Mouse (Mus musculus): Measurements from ENCODE around the gene Slc27a2. TPM values are rescaled to one million over a fixed set of nuclear protein-coding genes. Genes with fewer than 3 reads are reported as not detected.
"Not testable (repeated sequence)": the region's sequence is repeated elsewhere in the genome, so short reads cannot be mapped to it uniquely, and the experiment has no call there.

Slc27a2 gene
- polyA plus RNA-seq (2015; fragmentation: Nextera tagmentation; extraction: Ambion mirVana), result 10.7 and 11.3 TPM in 2 replicates

DNA sequence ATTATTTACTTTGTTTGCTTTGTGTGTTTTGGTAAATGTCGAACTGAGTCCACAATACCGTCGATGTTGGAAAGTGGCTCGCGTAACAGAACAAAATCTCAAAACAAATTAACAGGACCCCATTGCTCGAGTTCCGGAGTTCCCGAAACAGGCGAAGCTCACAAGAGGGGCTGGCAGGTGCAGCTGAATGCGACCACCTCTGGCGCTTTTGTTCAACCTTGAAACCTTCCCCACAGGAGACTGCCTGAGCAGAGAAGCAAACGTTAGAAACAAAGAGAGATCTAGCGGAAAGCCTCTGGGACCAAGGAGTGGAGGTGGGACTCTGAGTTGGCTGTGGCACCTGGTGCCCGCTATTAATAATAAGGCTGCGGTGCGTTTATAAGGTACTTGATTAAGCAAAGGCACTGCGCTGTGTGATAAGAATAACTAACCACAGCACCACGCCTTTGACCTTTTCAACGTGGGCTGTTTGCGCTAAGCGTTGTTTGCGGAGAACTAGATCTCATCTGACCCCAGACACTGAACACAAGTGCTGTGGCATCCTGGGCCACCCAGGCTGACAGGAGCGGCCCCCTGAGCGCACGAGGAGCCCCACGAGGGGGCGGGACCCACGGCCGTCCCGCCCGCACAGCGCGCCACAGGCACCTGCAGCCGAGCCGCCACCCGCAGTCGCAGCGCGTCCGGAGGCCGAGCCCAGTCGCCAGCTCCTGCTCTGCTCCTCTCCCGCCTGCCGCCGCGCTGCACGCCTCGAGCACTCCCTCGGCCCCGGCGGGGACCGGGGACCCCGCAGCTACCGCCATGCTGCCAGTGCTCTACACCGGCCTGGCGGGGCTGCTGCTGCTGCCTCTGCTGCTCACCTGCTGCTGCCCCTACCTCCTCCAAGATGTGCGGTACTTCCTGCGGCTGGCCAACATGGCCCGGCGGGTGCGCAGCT is at the start of gene Slc27a2:
TSS of gene Slc27a2 (plus strand) at position 51 of the 934 bp plus-strand sequence.
- peaks cover 33% of the 10 kb centered on the region for H3K27me3 ChIP-seq (replicated peaks)
- peak within 1 kb of the TSS; percentile 97 for H3K4me2 ChIP-seq
- H3K9ac ChIP-seq (replicated peaks), result peak within 1 kb of the TSS; percentile 65
- H3K4me3 ChIP-seq (replicated peaks), result peak within 1 kb of the TSS; percentile 69
- H3K4me1 ChIP-seq, result peaks cover 18% of the 10 kb centered on the region
- H3K36me3 ChIP-seq, result no peaks in the 10 kb centered on the region
- peak within 1 kb of the TSS; percentile 61 for H3K27ac ChIP-seq (replicated peaks)
- under 1% methylated on average over 61 of the region's 61 CpGs for WGBS
- peak; percentile 87 for ATAC-seq (ENCODE audit: low FRiP score)
- no peaks in the 10 kb centered on the region for H3K9me3 ChIP-seq (replicated peaks)

DNA sequence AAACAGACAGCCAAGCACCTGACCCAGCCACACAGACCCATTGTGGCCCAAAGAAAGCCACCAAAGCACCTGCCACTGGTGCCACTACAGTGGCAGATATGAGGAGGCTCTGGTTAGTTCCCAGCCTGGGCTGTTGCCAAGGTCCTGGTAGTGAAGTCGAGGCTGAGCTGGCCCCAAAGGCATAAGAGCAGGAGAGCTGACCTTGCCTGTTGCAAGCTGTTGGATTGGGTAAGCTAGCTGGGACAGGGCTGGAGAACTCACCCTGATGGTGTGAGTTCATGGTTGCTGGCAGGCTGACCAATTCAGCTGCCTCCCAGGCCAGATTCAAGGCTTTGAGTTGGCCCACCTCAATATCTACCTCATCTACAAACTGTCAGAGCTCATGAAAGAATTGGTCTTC is 47.1 kb upstream of the Slc27a2 start:
- no peaks in the 10 kb centered on the region for H3K9me3 ChIP-seq (replicated peaks)
- no peak for ATAC-seq (ENCODE audit: low FRiP score)
- H3K4me1 ChIP-seq, result no peaks in the 10 kb centered on the region
- H3K36me3 ChIP-seq, result no peaks in the 10 kb centered on the region
- no peak overlapping the region for H3K9ac ChIP-seq (replicated peaks)
- WGBS, result 76% methylated on average over 1 of the region's 1 CpGs
- H3K4me3 ChIP-seq (replicated peaks), result no peak overlapping the region
- no peak overlapping the region for H3K4me2 ChIP-seq
- H3K27ac ChIP-seq (replicated peaks), result no peak overlapping the region
- H3K27me3 ChIP-seq (replicated peaks), result no peaks in the 10 kb centered on the region

DNA sequence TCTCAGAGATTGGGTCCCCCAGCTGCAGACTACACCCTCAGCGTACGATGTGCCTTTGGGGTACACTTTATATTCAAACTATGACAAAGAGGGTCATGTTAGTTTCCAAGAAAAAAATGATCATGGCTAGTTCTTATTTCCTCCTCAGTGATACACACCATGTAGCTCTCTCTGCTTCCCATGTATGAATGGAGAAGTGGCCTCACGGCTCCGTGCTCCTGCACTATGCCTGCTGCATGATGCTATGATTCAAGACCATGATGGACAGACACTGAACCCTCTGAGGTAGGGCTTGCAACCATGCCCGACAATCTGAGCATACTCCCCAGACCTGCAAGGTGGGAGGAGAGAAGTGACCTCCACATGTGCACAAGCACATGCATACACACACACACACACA is 44.7 kb upstream of the Slc27a2 start:
- no peaks in the 10 kb centered on the region for H3K4me1 ChIP-seq
- H3K4me3 ChIP-seq (replicated peaks), result no peak overlapping the region
- no peaks in the 10 kb centered on the region for H3K36me3 ChIP-seq
- no peak overlapping the region for H3K27ac ChIP-seq (replicated peaks)
- WGBS, result 87% methylated on average over 5 of the region's 5 CpGs
- no peak overlapping the region for H3K9ac ChIP-seq (replicated peaks)
- no peak for ATAC-seq (ENCODE audit: low FRiP score)
- H3K4me2 ChIP-seq, result no peak overlapping the region
- H3K27me3 ChIP-seq (replicated peaks), result no peaks in the 10 kb centered on the region
- no peaks in the 10 kb centered on the region for H3K9me3 ChIP-seq (replicated peaks)

DNA sequence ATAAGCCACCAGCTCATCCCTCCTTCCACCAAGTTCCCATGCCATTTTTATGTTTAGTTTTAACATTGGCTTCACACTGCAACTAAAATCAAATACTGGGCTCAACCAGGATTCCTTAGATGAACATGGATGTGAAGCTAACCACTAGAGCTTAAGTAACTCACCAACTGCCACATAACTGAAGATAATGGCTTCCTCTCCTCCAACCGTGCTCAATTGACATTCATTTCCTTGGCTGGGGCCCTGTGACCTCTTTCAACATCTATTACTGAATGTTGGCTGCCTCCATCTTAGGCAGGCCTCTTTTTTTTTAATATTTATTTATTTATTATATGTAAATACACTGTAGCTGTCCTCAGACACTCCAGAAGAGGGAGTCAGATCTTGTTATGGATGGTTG is 44.0 kb upstream of the Slc27a2 start:
- Histone ChIP-seq H3K4me2 (no peak overlapping the region), H3K36me3 (no peaks in the 10 kb centered on the region), H3K9me3 (replicated peaks) (no peaks in the 10 kb centered on the region), H3K9ac (replicated peaks) (no peak overlapping the region), H3K27ac (replicated peaks) (no peak overlapping the region), H3K27me3 (replicated peaks) (no peaks in the 10 kb centered on the region), H3K4me3 (replicated peaks) (no peak overlapping the region), H3K4me1 (no peaks in the 10 kb centered on the region)
- 71% methylated on average over 1 of the region's 1 CpGs for WGBS
- ATAC-seq (ENCODE audit: low FRiP score), result no peak

DNA sequence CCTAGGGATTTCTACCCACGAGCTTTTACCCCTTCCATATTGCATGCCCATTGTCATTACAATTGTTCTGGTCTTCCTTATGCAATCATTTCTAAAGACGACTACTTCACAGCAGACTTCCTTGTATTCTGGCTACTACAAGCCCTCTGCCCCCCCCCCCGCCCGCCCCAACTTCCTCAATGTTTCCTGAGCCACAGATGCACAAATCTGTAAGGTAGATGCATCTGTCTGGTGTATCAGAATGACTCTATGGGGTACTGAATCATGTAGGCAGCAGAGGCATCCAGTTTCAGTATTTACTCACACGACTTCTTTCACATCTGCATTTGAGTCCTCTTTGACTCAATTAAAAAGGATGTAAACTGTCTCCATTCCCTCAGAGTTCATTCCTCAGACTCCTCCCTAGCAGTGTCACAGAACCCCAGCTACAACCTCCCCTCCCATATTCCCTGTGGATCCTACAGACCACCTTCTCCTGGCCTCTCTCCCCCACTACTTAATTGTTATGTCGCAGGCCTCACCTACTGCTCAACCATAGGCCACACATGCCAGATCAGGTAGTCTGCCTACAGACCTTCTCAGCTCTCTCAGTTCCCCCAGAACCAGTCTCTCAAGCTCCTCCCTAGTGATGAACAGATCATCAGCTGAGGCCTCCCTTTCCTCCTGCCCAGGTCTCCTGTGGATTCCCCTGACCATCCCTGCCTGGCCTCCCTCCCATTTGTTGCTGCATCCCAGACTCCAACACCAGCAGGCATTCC is 37.0 kb upstream of the Slc27a2 start:
- no peaks in the 10 kb centered on the region for H3K9me3 ChIP-seq (replicated peaks)
- ATAC-seq (ENCODE audit: low FRiP score), result no peak
- H3K4me2 ChIP-seq, result no peak overlapping the region
- 62% methylated on average over 6 of the region's 6 CpGs for WGBS
- H3K4me3 ChIP-seq (replicated peaks), result no peak overlapping the region
- no peaks in the 10 kb centered on the region for H3K4me1 ChIP-seq
- no peaks in the 10 kb centered on the region for H3K36me3 ChIP-seq
- H3K27ac ChIP-seq (replicated peaks), result no peak overlapping the region
- H3K27me3 ChIP-seq (replicated peaks), result no peaks in the 10 kb centered on the region
- no peak overlapping the region for H3K9ac ChIP-seq (replicated peaks)

DNA sequence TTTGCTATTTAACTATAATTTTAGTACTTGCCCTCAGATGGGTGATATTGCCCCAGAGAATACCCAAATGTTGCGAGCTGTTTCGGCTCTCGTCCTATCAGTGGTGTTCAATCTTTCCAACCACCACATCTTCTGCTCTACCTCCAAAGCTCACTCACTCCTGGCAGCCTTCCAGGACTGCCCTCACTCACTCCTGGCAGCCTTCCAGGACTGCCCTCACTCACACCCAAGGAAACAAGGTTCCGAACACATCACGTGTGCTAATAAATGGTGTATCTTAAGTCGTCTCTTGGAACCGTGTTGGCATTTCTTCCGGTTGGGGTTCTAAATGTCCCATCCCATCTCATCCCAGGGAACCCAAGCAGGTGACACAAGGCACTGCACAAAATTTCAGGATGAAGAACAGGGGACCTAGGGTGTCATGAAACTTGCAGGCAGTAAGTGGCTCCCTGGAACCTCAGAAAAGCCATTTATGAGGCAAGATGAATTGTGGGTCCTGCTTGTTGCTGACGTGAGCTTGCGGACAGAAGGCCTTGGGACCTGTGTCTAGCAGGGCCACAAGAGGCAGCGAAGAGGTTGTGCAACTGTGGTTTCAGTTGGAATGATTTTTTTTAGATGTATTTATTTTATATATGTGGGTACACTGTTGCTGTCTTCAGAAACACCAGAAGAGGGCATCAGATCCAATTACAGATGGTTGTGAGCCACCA is 32.2 kb upstream of the Slc27a2 start:
- H3K4me1 ChIP-seq, result no peaks in the 10 kb centered on the region
- no peak for ATAC-seq (ENCODE audit: low FRiP score)
- no peaks in the 10 kb centered on the region for H3K27me3 ChIP-seq (replicated peaks)
- 79% methylated on average over 11 of the region's 11 CpGs for WGBS
- no peak overlapping the region for H3K27ac ChIP-seq (replicated peaks)
- no peak overlapping the region for H3K4me3 ChIP-seq (replicated peaks)
- H3K9me3 ChIP-seq (replicated peaks), result no peaks in the 10 kb centered on the region
- H3K9ac ChIP-seq (replicated peaks), result no peak overlapping the region
- no peaks in the 10 kb centered on the region for H3K36me3 ChIP-seq
- H3K4me2 ChIP-seq, result no peak overlapping the region

DNA sequence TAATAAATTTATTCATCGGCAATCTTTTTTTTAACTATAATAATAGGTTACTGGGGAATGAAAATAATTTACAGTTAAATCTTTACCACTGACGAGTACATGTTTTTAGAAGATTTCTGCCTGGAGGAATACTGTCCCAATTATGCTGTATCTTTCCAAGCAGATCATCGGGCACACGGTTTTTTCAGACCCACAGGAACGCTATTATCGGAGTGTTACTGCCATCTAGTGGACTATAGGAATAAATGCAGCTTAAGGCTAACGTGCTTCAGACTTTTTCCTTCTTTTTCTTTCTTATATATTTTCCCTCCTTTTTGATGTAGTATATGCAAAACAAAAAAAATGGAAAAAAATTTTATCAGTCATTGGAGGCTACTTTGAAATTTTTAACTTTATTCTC is 31.4 kb upstream of the Slc27a2 start:
- Histone ChIP-seq H3K9me3 (replicated peaks) (no peaks in the 10 kb centered on the region), H3K4me3 (replicated peaks) (no peak overlapping the region), H3K27me3 (replicated peaks) (no peaks in the 10 kb centered on the region), H3K4me2 (no peak overlapping the region), H3K9ac (replicated peaks) (no peak overlapping the region), H3K36me3 (no peaks in the 10 kb centered on the region), H3K4me1 (no peaks in the 10 kb centered on the region), H3K27ac (replicated peaks) (no peak overlapping the region)
- WGBS, result 12% methylated on average over 7 of the region's 7 CpGs
- ATAC-seq (ENCODE audit: low FRiP score), result peak; percentile 70; the same call in 1 of the 2 replicates

DNA sequence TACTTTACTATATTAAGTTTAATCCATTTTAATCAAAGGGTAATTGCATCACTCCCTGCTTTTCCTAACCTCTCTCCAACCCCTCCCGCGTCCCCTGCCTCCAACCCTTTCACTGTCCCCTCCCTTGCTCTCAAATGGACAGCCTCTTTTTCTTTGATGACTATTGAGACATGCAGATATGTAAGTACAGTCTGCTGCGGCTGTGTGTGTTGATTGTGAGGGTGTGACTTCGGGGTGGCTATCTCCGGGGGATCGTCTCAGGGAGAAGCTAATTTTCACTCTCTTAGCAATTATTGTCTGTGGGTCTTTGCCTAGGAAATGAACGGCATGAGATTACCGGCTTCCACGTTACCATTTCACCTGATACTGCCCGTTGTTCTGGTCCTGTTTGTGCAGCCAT is 30.7 kb upstream of the Slc27a2 start:
- Histone ChIP-seq H3K4me2 (no peak overlapping the region), H3K27ac (replicated peaks) (no peak overlapping the region), H3K36me3 (no peaks in the 10 kb centered on the region), H3K9me3 (replicated peaks) (no peaks in the 10 kb centered on the region), H3K27me3 (replicated peaks) (no peaks in the 10 kb centered on the region), H3K9ac (replicated peaks) (no peak overlapping the region), H3K4me3 (replicated peaks) (no peak overlapping the region), H3K4me1 (no peaks in the 10 kb centered on the region)
- 80% methylated on average over 10 of the region's 10 CpGs for WGBS
- no peak for ATAC-seq (ENCODE audit: low FRiP score)

DNA sequence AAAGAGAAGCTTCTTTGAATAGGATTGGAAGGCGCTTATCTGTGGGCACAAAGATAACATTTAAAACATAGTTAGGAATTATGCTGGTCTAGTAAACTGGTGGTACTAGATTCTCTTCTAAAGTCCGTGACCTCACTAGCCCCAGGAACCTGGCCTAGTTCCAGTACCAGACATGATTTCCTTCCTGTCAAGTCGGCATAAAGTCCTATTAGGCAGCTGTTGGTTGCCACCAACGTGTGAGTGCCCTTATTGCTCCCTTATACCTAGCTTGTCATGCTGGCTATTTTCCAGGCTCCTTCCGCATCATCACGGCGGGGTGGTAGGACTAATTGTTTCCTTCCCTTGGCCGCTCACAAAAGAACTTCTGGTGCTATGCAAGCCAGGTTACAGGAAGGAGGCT is 30.2 kb upstream of the Slc27a2 start:
- ATAC-seq (ENCODE audit: low FRiP score), result no peak
- Histone ChIP-seq H3K9ac (replicated peaks) (no peak overlapping the region), H3K27me3 (replicated peaks) (no peaks in the 10 kb centered on the region), H3K36me3 (no peaks in the 10 kb centered on the region), H3K4me1 (no peaks in the 10 kb centered on the region), H3K27ac (replicated peaks) (no peak overlapping the region), H3K4me2 (no peak overlapping the region), H3K9me3 (replicated peaks) (no peaks in the 10 kb centered on the region), H3K4me3 (replicated peaks) (no peak overlapping the region)
- 72% methylated on average over 8 of the region's 8 CpGs for WGBS

DNA sequence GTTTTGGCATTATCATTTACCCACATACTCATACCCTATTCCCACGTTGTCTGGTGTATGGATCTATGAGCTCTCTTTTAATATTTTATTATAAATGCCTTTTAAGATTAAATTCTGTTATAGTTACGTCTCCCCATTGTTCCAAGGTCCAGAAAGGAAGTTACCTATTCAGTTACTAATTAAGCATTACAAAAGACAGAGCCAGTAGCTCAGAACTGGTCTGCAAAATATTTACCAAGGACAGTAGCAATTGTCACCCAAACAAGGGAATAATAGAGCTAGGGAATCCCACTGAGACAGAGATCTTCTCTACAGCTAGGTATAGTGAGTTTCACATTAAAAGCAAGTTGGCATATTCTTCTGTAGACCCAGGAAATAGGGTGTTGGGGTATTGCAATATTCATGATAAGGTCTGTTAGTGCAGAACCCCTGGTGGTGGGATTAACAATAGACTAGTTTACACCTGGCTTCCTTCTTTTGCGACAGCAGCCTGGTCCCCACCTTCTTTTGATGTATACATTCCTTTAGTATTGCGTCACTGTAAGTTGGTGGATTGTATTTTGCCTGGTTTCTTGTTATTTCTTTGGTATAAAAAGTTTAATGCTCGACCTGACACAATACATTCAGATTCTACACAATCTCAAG is 29.0 kb upstream of the Slc27a2 start:
- H3K27ac ChIP-seq (replicated peaks); H3K27me3 ChIP-seq (replicated peaks); H3K4me1 ChIP-seq; H3K9ac ChIP-seq (replicated peaks); H3K4me2 ChIP-seq; ATAC-seq (ENCODE audit: low FRiP score); H3K36me3 ChIP-seq; H3K9me3 ChIP-seq (replicated peaks); H3K4me3 ChIP-seq (replicated peaks): not testable (repeated sequence)
- 66% methylated on average over 5 of the region's 5 CpGs for WGBS

DNA sequence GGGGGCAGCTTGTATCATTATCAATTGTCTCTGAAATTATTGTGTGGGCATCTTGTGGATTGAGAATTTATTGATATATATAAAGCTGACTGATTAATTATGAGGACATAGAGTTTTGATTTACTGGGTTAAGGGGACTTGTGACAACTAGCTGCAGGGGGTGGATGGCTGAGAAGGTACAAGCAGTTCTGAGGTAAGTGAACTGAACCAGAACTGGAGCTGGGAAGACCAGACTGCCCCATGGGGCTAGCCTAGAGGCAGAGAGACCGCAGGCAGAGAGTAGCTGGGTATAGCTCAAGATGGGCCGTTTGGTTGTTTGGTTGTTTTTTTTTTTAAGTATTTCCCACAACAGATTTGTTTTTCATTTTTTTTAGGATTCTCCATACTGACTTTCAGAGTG is 27.9 kb upstream of the Slc27a2 start:
- H3K9ac ChIP-seq (replicated peaks), result no peak overlapping the region
- ATAC-seq (ENCODE audit: low FRiP score), result no peak
- no peak overlapping the region for H3K27ac ChIP-seq (replicated peaks)
- no peak overlapping the region for H3K4me2 ChIP-seq
- H3K4me1 ChIP-seq, result no peaks in the 10 kb centered on the region
- no peaks in the 10 kb centered on the region for H3K9me3 ChIP-seq (replicated peaks)
- no peaks in the 10 kb centered on the region for H3K36me3 ChIP-seq
- H3K4me3 ChIP-seq (replicated peaks), result no peak overlapping the region
- 74% methylated on average over 2 of the region's 2 CpGs for WGBS
- H3K27me3 ChIP-seq (replicated peaks), result no peaks in the 10 kb centered on the region

Measured in neural tube, embryonic 15.5 days (tissue).